Mouse (Mus musculus) spleen, adult 2 months (tissue): ENCODE results near the gene Itga9. TPM values are rescaled to one million over a fixed set of nuclear protein-coding genes. Genes with fewer than 3 reads are reported as not detected.

Experiments used
- DNase-seq, 2 experiments: peaks; one replicate each; pipeline versions ENCODE4 v3.0.0 to v3.0.0-alpha.2; 2012 to 2021; ENCODE audit warnings: low spot score in 2 of 2, low read depth in 1 of 2
- H3K27ac ChIP-seq: fragments of 200-500 bp; 2 replicates; pipeline ENCODE4 v1.5.1; 2012; ENCODE audit warnings: low read length, inconsistent platforms; ENCODE audit not compliant: insufficient read depth
- H3K27me3 ChIP-seq: fragments of 200-500 bp; 2 replicates; pipeline ENCODE4 v1.6.1; 2012; ENCODE audit warnings: mild to moderate bottlenecking, moderate library complexity, low read length, inconsistent platforms; ENCODE audit not compliant: control insufficient read depth, insufficient read depth
- H3K36me3 ChIP-seq: fragments of 200-500 bp; 2 replicates; pipeline ENCODE4 v1.6.1; 2012; ENCODE audit warnings: mild to moderate bottlenecking, low read length, inconsistent platforms; ENCODE audit not compliant: control insufficient read depth, insufficient read depth
- H3K4me1 ChIP-seq: fragments of 200-500 bp; 2 replicates; pipeline ENCODE4 v1.6.1; 2011; ENCODE audit warnings: inconsistent platforms; ENCODE audit not compliant: control insufficient read depth, insufficient read depth, insufficient read length
- H3K4me3 ChIP-seq: fragments of 200-500 bp; 2 replicates; pipeline ENCODE4 v1.5.1; 2011; ENCODE audit warnings: mild to moderate bottlenecking, inconsistent platforms; ENCODE audit not compliant: insufficient read depth, insufficient read length; ENCODE audit errors: extremely low read depth
- CTCF ChIP-seq: fragments of 200-500 bp; IDR thresholded peaks from 2 replicates; pipeline ENCODE4 v1.5.1; 2011; ENCODE audit warnings: mild to moderate bottlenecking, inconsistent platforms; ENCODE audit not compliant: insufficient read depth, insufficient read length, insufficient replicate concordance; ENCODE audit errors: extremely low read depth
- POLR2A ChIP-seq: fragments of 200-500 bp; IDR thresholded peaks from 2 replicates; pipeline ENCODE4 v1.6.1; 2011; ENCODE audit warnings: low read depth, low read length, inconsistent platforms
- WGBS: fragments of 180-500 bp; shearing (Covaris S2); methylation state at CpG from one replicate; pipeline ENCODE4 v1.1.7; 2018; 5-methylcytosine and 5-hydroxymethylcytosine counted together
- polyA plus RNA-seq: library from polyadenylated mRNA; depleted of rRNA; stranded (reverse); fragments of >200 nt; gene quantifications from 2 replicates; pipeline ENCODE4 v1.2.3, GENCODE M21; 2012

The Itga9 gene
- polyA plus RNA-seq, 1 experiment, result 11.8 TPM

- no peak for DNase-seq
- WGBS, result 68% methylated on average over 6 of the region's 6 CpGs
- Histone ChIP-seq H3K36me3 (no peaks in the 10 kb centered on the region), H3K27ac (no peak overlapping the region), H3K4me3 (no peak overlapping the region), H3K27me3 (no peaks in the 10 kb centered on the region), H3K4me1 (no peaks in the 10 kb centered on the region)
- TF ChIP-seq POLR2A (no peak), CTCF (no peak)
Measured at GRCm38 (mm10) chr9:118901917-118902316, 295.4 kb downstream of the Itga9 start.

- no peaks in the 10 kb centered on the region for H3K4me1 ChIP-seq
- peak; percentile 18 to 57 for DNase-seq
- no peak overlapping the region for H3K27ac ChIP-seq
- H3K27me3 ChIP-seq, result no peaks in the 10 kb centered on the region
- no peak overlapping the region for H3K4me3 ChIP-seq
- H3K36me3 ChIP-seq, result no peaks in the 10 kb centered on the region
- WGBS, result 52% methylated on average over 18 of the region's 18 CpGs
- peak; percentile 74; the same call in 1 of the 2 replicates for TF ChIP-seq CTCF
- no peak for TF ChIP-seq POLR2A
Measured at GRCm38 (mm10) chr9:118907934-118908620, 301.6 kb downstream of the Itga9 start.

GRCm38 (mm10) chr9:118913048-118913447 lies 306.6 kb downstream of the Itga9 start:
- Histone ChIP-seq H3K36me3 (no peaks in the 10 kb centered on the region), H3K4me3 (no peak overlapping the region), H3K27me3 (no peaks in the 10 kb centered on the region), H3K4me1 (no peaks in the 10 kb centered on the region), H3K27ac (no peak overlapping the region)
- no peak for TF ChIP-seq CTCF
- TF ChIP-seq POLR2A, result no peak
- no peak for DNase-seq
- WGBS, result 73% methylated on average over 9 of the region's 9 CpGs

- TF ChIP-seq CTCF, result no peak
- no peak for TF ChIP-seq POLR2A
- WGBS, result 64% methylated on average over 3 of the region's 3 CpGs
- no peaks in the 10 kb centered on the region for H3K27me3 ChIP-seq
- DNase-seq, result no peak
- H3K4me1 ChIP-seq, result no peaks in the 10 kb centered on the region
- H3K36me3 ChIP-seq, result no peaks in the 10 kb centered on the region
- no peak overlapping the region for H3K4me3 ChIP-seq
- H3K27ac ChIP-seq, result no peak overlapping the region
Measured at GRCm38 (mm10) chr9:118913613-118914012, 307.1 kb downstream of the Itga9 start.

GRCm38 (mm10) chr9:118914589-118914988 lies 308.1 kb downstream of the Itga9 start:
- Histone ChIP-seq H3K4me1 (no peaks in the 10 kb centered on the region), H3K4me3 (no peak overlapping the region), H3K27me3 (no peaks in the 10 kb centered on the region), H3K27ac (no peak overlapping the region), H3K36me3 (no peaks in the 10 kb centered on the region)
- no peak for DNase-seq
- TF ChIP-seq POLR2A (no peak), CTCF (no peak)
- WGBS, result 79% methylated on average over 8 of the region's 8 CpGs

GRCm38 (mm10) chr9:118915290-118915689 lies 308.8 kb downstream of the Itga9 start:
- WGBS, result 71% methylated on average over 5 of the region's 5 CpGs
- H3K4me3 ChIP-seq, result no peak overlapping the region

GRCm38 (mm10) chr9:118919672-118920186 lies 313.2 kb downstream of the Itga9 start:
- 81% methylated on average over 16 of the region's 16 CpGs for WGBS
- no peaks in the 10 kb centered on the region for H3K36me3 ChIP-seq

More at GRCm38 (mm10) chr9:118915290-118915689, 308.8 kb downstream of the Itga9 start:
- Histone ChIP-seq H3K27ac (no peak overlapping the region), H3K4me1 (no peaks in the 10 kb centered on the region), H3K36me3 (no peaks in the 10 kb centered on the region), H3K27me3 (no peaks in the 10 kb centered on the region)
- peak; percentile 33; the same call in 1 of the 2 replicates for TF ChIP-seq CTCF
- no peak for TF ChIP-seq POLR2A
- DNase-seq, result no peak

More at GRCm38 (mm10) chr9:118919672-118920186, 313.2 kb downstream of the Itga9 start:
- TF ChIP-seq POLR2A (no peak), CTCF (no peak)
- Histone ChIP-seq H3K27ac (no peak overlapping the region), H3K4me1 (no peaks in the 10 kb centered on the region), H3K27me3 (no peaks in the 10 kb centered on the region), H3K4me3 (no peak overlapping the region)
- no peak for DNase-seq
